Mouse (Mus musculus): Measurements from ENCODE around the gene Gm20503. TPM values are rescaled to one million over a fixed set of nuclear protein-coding genes. Genes with fewer than 3 reads are reported as not detected.

Gene Gm20503
- polyA plus RNA-seq, 1 experiment from 2014 or later: 11.5 TPM

DNA sequence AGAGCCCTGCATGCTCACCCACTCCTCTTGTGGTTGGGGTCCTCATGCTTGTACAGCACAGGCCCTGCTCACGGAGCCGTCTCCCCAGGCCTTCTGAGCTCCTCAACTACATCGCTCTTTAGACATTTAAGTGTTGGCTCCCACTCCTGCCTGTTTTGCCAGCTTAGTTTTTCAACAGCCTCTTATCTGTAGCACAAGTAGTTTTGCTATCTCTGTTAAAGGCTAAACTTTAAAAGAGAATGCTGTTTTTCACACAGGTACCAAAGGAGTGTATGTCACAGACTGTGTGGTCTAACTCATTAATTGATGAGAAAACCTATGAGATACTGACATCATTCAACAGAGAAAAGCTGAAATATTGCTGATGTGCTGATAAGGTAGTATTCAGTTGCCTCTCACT lies 8.4 kb downstream of the Gm20503 start:
- Histone ChIP-seq H3K27ac (ENCODE audit: low read depth, low read length) (peak overlapping the region; percentile 49; the same call in 1 of the 2 replicates), H3K36me3 (ENCODE audit: control insufficient read depth, insufficient read depth, low read length) (no peaks in the 10 kb centered on the region), H3K4me1 (replicated peaks; ENCODE audit: control insufficient read depth, insufficient read depth, low read length) (peaks cover 31% of the 10 kb centered on the region), H3K9ac (ENCODE audit: low read depth, low read length) (no peak overlapping the region), H3K27me3 (replicated peaks; ENCODE audit: control insufficient read depth, insufficient read depth, low read length) (no peaks in the 10 kb centered on the region), H3K4me2 (no peak overlapping the region), H3K4me3 (ENCODE audit: low read depth, low read length) (no peak overlapping the region), H3K9me3 (ENCODE audit: control insufficient read depth, low read length) (no peaks in the 10 kb centered on the region)
- WGBS: 60% methylated on average over 3 of the region's 3 CpGs
- no peak for DNase-seq (ENCODE audit: low spot score)
- 0 out of 2 replicates have a peak, but pooled peaks have one; percentile 41 for ATAC-seq (replicated peaks; ENCODE audit: low FRiP score)

DNA sequence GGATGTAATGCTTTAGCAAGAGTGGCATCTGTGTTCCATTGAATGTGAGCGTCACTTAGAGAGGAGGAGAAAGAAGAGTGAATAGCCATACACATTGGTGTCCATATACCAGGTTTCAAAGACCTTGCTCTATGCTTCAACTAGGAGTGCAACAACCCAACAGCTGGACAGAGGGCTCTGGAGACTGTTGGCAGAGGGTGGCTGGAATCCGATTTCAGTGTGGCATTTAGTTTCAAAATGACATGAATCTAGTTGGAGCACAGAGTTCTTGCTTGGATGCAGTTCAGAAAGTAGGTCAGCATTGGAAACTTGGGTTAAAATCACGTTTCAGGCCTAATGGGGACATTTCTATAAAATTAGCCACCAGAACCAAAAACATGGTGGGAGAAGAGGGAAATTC lies 12.2 kb downstream of the Gm20503 start:
- H3K9ac ChIP-seq (ENCODE audit: low read depth, low read length): no peak overlapping the region
- H3K4me2 ChIP-seq: no peak overlapping the region
- DNase-seq (ENCODE audit: low spot score) (no peak), ATAC-seq (replicated peaks; ENCODE audit: low FRiP score) (no peak)
- no peaks in the 10 kb centered on the region for H3K27me3 ChIP-seq (replicated peaks; ENCODE audit: control insufficient read depth, insufficient read depth, low read length)
- no peak overlapping the region for H3K4me3 ChIP-seq (ENCODE audit: low read depth, low read length)
- H3K36me3 ChIP-seq (ENCODE audit: control insufficient read depth, insufficient read depth, low read length): peaks cover 2% of the 10 kb centered on the region; the same call in 1 of the 2 replicates
- H3K27ac ChIP-seq (ENCODE audit: low read depth, low read length): no peak overlapping the region
- 90% methylated on average over 3 of the region's 3 CpGs for whole genome bisulfite sequencing
- H3K4me1 ChIP-seq (replicated peaks; ENCODE audit: control insufficient read depth, insufficient read depth, low read length): peaks cover 11% of the 10 kb centered on the region
- H3K9me3 ChIP-seq (ENCODE audit: control insufficient read depth, low read length): no peaks in the 10 kb centered on the region

DNA sequence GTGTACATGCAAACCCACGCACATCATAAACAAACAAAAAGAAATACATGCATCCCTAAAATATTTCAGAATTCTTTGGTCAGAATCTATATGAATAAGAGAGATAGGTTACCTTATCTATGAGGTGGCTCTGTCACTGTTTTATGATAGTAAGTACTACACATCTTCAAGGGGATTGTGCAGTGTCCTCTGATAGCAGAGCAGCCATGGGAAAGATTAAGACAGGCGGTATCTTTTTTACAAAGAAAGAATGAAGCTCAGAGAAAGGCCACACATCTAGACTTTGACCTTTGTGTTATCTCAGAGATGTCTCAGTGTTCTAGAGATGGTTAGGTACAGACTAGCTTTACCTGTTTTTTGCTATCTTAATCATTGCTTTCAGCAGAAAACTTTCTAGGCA lies 13.9 kb downstream of the Gm20503 start:
- Histone ChIP-seq H3K4me2 (no peak overlapping the region), H3K36me3 (ENCODE audit: control insufficient read depth, insufficient read depth, low read length) (peaks cover 4% of the 10 kb centered on the region; the same call in 1 of the 2 replicates), H3K4me1 (replicated peaks; ENCODE audit: control insufficient read depth, insufficient read depth, low read length) (0 out of 2 replicates have a peak, but pooled peaks cover 4% of the 10 kb centered on the region), H3K4me3 (ENCODE audit: low read depth, low read length) (no peak overlapping the region), H3K9me3 (ENCODE audit: control insufficient read depth, low read length) (no peaks in the 10 kb centered on the region), H3K9ac (ENCODE audit: low read depth, low read length) (no peak overlapping the region), H3K27me3 (replicated peaks; ENCODE audit: control insufficient read depth, insufficient read depth, low read length) (no peaks in the 10 kb centered on the region), H3K27ac (ENCODE audit: low read depth, low read length) (no peak overlapping the region)
- 76% methylated on average over 2 of the region's 2 CpGs for WGBS
- ATAC-seq (replicated peaks; ENCODE audit: low FRiP score) (no peak), DNase-seq (ENCODE audit: low spot score) (no peak)

DNA sequence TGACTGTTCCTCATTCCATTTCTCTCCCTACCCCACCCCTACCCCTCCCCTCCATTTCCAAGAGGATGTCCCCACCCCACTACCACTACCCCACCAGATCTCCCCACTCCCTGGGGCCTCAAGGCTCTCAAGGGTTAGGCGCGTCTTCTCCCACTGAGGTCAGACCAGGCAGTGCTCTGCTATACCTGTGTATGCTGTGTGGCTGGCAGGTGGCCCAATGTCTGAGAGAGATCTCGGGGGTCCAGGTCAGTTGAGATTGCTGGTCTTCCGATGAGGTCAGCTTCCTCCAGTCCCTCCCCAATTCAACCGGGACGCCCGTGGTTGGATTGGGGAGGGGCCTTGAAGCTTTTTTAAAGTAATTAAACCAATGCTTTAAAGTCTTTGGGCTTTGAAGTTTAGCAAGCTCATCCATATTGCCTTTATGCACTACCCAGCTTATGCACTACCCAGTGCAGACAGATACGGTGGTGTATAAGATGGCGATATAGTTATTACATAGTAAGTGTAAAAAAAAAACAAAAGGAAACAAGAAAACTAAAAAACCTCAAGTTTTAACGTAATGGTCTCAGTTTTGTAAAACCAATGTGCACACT lies 31.4 kb downstream of the Gm20503 start:
- 79% methylated on average over 10 of the region's 10 CpGs for WGBS
- Histone ChIP-seq H3K27me3 (replicated peaks; ENCODE audit: control insufficient read depth, insufficient read depth, low read length) (no peaks in the 10 kb centered on the region), H3K4me3 (ENCODE audit: low read depth, low read length) (peak overlapping the region; percentile 73), H3K9me3 (ENCODE audit: control insufficient read depth, low read length) (0 out of 2 replicates have a peak, but pooled peaks cover 2% of the 10 kb centered on the region), H3K4me2 (peak overlapping the region; percentile 80), H3K9ac (ENCODE audit: low read depth, low read length) (no peak overlapping the region), H3K36me3 (ENCODE audit: control insufficient read depth, insufficient read depth, low read length) (no peaks in the 10 kb centered on the region), H3K4me1 (replicated peaks; ENCODE audit: control insufficient read depth, insufficient read depth, low read length) (peaks cover 8% of the 10 kb centered on the region; the same call in 1 of the 2 replicates), H3K27ac (ENCODE audit: low read depth, low read length) (no peak overlapping the region)
- DNase-seq (ENCODE audit: low spot score) (no peak), ATAC-seq (replicated peaks; ENCODE audit: low FRiP score) (no peak)

GRCm38 (mm10) chr4:59034918-59035785 lies 32.1 kb downstream of the Gm20503 start, which contains the start of gene Gng10:
Gene Gng10 (plus strand): TSS chr4:59035088.
- Histone ChIP-seq H3K36me3 (ENCODE audit: control insufficient read depth, insufficient read depth, low read length) (no peaks in the 10 kb centered on the region), H3K4me2 (peak within 1 kb of the TSS; percentile 80), H3K4me1 (replicated peaks; ENCODE audit: control insufficient read depth, insufficient read depth, low read length) (peaks cover 8% of the 10 kb centered on the region; the same call in 1 of the 2 replicates), H3K27ac (ENCODE audit: low read depth, low read length) (peak within 1 kb of the TSS; percentile 34; the same call in 1 of the 2 replicates), H3K9ac (ENCODE audit: low read depth, low read length) (peak within 1 kb of the TSS; percentile 77), H3K9me3 (ENCODE audit: control insufficient read depth, low read length) (0 out of 2 replicates have a peak, but pooled peaks cover 2% of the 10 kb centered on the region), H3K4me3 (ENCODE audit: low read depth, low read length) (peak within 1 kb of the TSS; percentile 73), H3K27me3 (replicated peaks; ENCODE audit: control insufficient read depth, insufficient read depth, low read length) (no peaks in the 10 kb centered on the region)
- peak; percentile 90 for ATAC-seq (replicated peaks; ENCODE audit: low FRiP score)
- WGBS: 10% methylated on average over 76 of the region's 76 CpGs
- DNase-seq (ENCODE audit: low spot score): peak; percentile 78

DNA sequence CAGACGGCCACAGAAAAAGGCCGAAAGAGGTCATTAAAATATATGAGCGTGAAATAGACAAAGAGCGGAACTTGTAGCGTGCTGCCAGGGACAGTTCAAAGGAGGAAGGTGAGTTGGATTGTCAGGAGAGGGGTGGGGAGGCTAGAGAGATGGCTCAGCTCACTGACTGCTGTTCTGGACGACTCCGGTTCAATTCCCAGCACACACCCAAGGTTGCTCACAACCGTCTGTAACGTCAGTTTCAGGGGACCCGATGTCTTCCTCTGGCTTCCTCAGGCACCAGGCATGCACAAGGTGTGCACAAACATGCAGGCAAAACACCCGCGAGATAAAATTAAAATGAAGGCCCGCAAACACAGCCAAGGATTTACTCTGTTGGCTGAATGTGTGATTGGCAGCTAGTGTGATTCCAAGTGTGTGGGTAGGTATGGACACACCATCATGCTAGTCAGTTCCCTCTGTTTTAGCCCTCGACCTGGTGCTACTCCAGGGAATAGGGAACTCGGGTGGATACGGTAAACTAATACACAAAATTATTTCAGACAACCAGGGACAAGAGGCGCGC lies 32.9 kb downstream of the Gm20503 start:
- peak; percentile 36 for DNase-seq (ENCODE audit: low spot score)
- Histone ChIP-seq H3K4me3 (ENCODE audit: low read depth, low read length) (peak overlapping the region; percentile 73), H3K9ac (ENCODE audit: low read depth, low read length) (peak overlapping the region; percentile 77; the same call in 1 of the 2 replicates), H3K27ac (ENCODE audit: low read depth, low read length) (no peak overlapping the region), H3K9me3 (ENCODE audit: control insufficient read depth, low read length) (0 out of 2 replicates have a peak, but pooled peaks cover 2% of the 10 kb centered on the region), H3K4me1 (replicated peaks; ENCODE audit: control insufficient read depth, insufficient read depth, low read length) (peaks cover 8% of the 10 kb centered on the region; the same call in 1 of the 2 replicates), H3K36me3 (ENCODE audit: control insufficient read depth, insufficient read depth, low read length) (no peaks in the 10 kb centered on the region), H3K27me3 (replicated peaks; ENCODE audit: control insufficient read depth, insufficient read depth, low read length) (no peaks in the 10 kb centered on the region), H3K4me2 (peak overlapping the region; percentile 80)
- 62% methylated on average over 18 of the region's 18 CpGs for WGBS
- no peak for ATAC-seq (replicated peaks; ENCODE audit: low FRiP score)

GRCm38 (mm10) chr4:59036490-59037127 lies 33.6 kb downstream of the Gm20503 start:
- DNase-seq (ENCODE audit: low spot score) (peak; percentile 75), ATAC-seq (replicated peaks; ENCODE audit: low FRiP score) (peak; percentile 47)
- Histone ChIP-seq H3K4me1 (replicated peaks; ENCODE audit: control insufficient read depth, insufficient read depth, low read length) (peaks cover 8% of the 10 kb centered on the region; the same call in 1 of the 2 replicates), H3K36me3 (ENCODE audit: control insufficient read depth, insufficient read depth, low read length) (no peaks in the 10 kb centered on the region), H3K9me3 (ENCODE audit: control insufficient read depth, low read length) (0 out of 2 replicates have a peak, but pooled peaks cover 2% of the 10 kb centered on the region), H3K4me2 (peak overlapping the region; percentile 34; the same call in 1 of the 2 replicates), H3K27me3 (replicated peaks; ENCODE audit: control insufficient read depth, insufficient read depth, low read length) (no peaks in the 10 kb centered on the region), H3K27ac (ENCODE audit: low read depth, low read length) (no peak overlapping the region), H3K4me3 (ENCODE audit: low read depth, low read length) (peak overlapping the region; percentile 18; the same call in 1 of the 2 replicates), H3K9ac (ENCODE audit: low read depth, low read length) (no peak overlapping the region)
- 29% methylated on average over 13 of the region's 13 CpGs for WGBS

- Histone ChIP-seq H3K36me3 (ENCODE audit: control insufficient read depth, insufficient read depth, low read length) (no peaks in the 10 kb centered on the region), H3K27me3 (replicated peaks; ENCODE audit: control insufficient read depth, insufficient read depth, low read length) (no peaks in the 10 kb centered on the region), H3K9ac (ENCODE audit: low read depth, low read length) (no peak overlapping the region), H3K9me3 (ENCODE audit: control insufficient read depth, low read length) (0 out of 2 replicates have a peak, but pooled peaks cover 2% of the 10 kb centered on the region), H3K4me1 (replicated peaks; ENCODE audit: control insufficient read depth, insufficient read depth, low read length) (peaks cover 8% of the 10 kb centered on the region; the same call in 1 of the 2 replicates), H3K4me2 (no peak overlapping the region), H3K4me3 (ENCODE audit: low read depth, low read length) (no peak overlapping the region), H3K27ac (ENCODE audit: low read depth, low read length) (no peak overlapping the region)
- DNase-seq (ENCODE audit: low spot score) (no peak), ATAC-seq (replicated peaks; ENCODE audit: low FRiP score) (no peak)
- WGBS: 63% methylated on average over 3 of the region's 3 CpGs
Observed at GRCm38 (mm10) chr4:59037525-59037924, 34.5 kb downstream of the Gm20503 start.
